Mouse (Mus musculus) lung, adult 10 weeks (tissue): ENCODE data around the gene Hist1h3e. TPM values are rescaled to one million over a fixed set of nuclear protein-coding genes. Genes with fewer than 3 reads are reported as not detected.

Source experiments
- polyA plus RNA-seq: library from polyadenylated mRNA; stranded (reverse); fragments of 350-450 nt; fragmentation: Illumina TruSeq; extraction: RNeasy Lipid Tissue Mini Kit (QIAGEN cat#74804); gene quantifications from one replicate; pipeline ENCODE4 v1.2.3, GENCODE M21; 2014; ENCODE audit warnings: low read depth, low replicate concordance; ENCODE audit not compliant: insufficient read depth

The Hist1h3e gene
- not detected for polyA plus RNA-seq

GRCm38 (mm10) chr13:23561883-23562659, at the start of gene Hist1h3e:
Hist1h3e (minus strand) TSS chr13:23562369.

GRCm38 (mm10) chr13:23581408-23582218, 19.4 kb upstream of the Hist1h3e start, which contains the start of gene Hist1h4d:
Hist1h4d (plus strand) TSS chr13:23581598.

GRCm38 (mm10) chr13:23575271-23575851, 13.2 kb upstream of the Hist1h3e start, which contains the start of gene Hist1h3d:
Hist1h3d (plus strand) TSS chr13:23575763.

GRCm38 (mm10) chr13:23573898-23574524, 11.8 kb upstream of the Hist1h3e start, which contains the start of the genes Hist1h2bf and Hist1h2ad:
Hist1h2bf (minus strand) TSS chr13:23574196.
Hist1h2ad (plus strand) TSS chr13:23574381.

GRCm38 (mm10) chr13:23571022-23571503, 8.9 kb upstream of the Hist1h3e start, which contains the start of the genes Hist1h2ae and Hist1h2bg:
Hist1h2ae (minus strand) TSS chr13:23571220.
Hist1h2bg (plus strand) TSS chr13:23571396.

GRCm38 (mm10) chr13:23552962-23553361, 9.2 kb downstream of the Hist1h3e start, which contains the start of gene Hist1h1d:
Hist1h1d (plus strand) TSS chr13:23553262.

GRCm38 (mm10) chr13:23551146-23551834, 10.9 kb downstream of the Hist1h3e start, which contains the start of gene Hist1h4f:
Hist1h4f (minus strand) TSS chr13:23551648.

GRCm38 (mm10) chr13:23543965-23544786, 18.0 kb downstream of the Hist1h3e start, which contains the start of gene Hist1h3f:
Hist1h3f (plus strand) TSS chr13:23544052.

GRCm38 (mm10) chr13:23542999-23543607, 19.1 kb downstream of the Hist1h3e start, which contains the start of gene Hist1h2bh:
Hist1h2bh (minus strand) TSS chr13:23543392.

GRCm38 (mm10) chr13:23535137-23536075, 26.8 kb downstream of the Hist1h3e start, which contains the start of gene Hist1h3g:
Hist1h3g (plus strand) TSS chr13:23535422.

GRCm38 (mm10) chr13:23533560-23534367, 28.4 kb downstream of the Hist1h3e start, which contains the start of gene Hist1h2af:
Hist1h2af (plus strand) TSS chr13:23533906.

GRCm38 (mm10) chr13:23530901-23531875, 31.0 kb downstream of the Hist1h3e start, which contains the start of gene Hist1h4h:
Hist1h4h (plus strand) TSS chr13:23531050.

